Mouse (Mus musculus): ENCODE results near the gene Clmp. TPM values are rescaled to one million over a fixed set of nuclear protein-coding genes. Genes with fewer than 3 reads are reported as not detected.
"Not testable (repeated sequence)": the region's sequence is repeated elsewhere in the genome, so short reads cannot be mapped to it uniquely, and the experiment has no call there.

Gene Clmp
- total RNA-seq, 2 experiments from 2014 or later = 7.5 to 8.2 TPM

DNA sequence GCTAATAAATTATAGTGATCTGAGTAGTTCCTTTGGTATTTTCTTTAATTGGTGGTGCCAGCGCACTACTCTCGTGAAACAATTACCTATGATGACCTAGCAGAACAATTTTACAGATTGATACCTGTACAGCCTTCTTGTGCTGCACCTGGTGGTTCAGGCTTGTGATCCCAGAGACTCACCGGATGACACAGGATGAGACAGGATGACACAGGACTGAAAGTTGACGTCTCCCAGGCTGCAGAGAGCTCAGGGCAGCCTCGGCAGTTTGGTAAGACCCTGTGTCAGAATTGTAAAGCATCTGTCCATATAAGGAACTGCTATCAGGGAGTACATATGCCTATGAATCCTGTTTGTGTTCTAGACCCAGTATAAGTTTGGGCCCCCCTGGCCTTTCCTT is 109.2 kb downstream of the Clmp start:
- intact Hi-C loops (cut with DNase I; ENCODE audit: low total_unique reads) = no loop called here
- DNase-seq = no peak

DNA sequence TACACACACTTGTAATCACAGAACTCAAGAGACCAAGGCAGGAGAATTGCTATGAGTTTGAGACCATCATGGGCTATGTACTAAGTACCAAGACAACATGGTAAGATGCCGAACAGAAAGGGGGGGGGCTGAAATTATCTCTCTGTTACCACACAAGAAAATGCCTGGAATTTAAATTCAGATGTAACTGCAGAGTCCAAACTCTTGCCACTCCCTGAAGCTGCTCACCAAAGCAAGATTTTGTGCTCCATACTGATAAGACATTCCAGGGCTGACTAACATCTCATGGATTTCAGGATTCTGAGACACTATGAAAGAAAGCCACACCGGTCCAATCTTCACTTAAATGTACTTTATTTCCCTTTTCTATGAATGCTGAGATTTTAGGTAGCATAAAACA is 109.8 kb downstream of the Clmp start:
- DNase-seq = no peak
- intact Hi-C loops (cut with DNase I; ENCODE audit: low total_unique reads) = no loop called here

DNA sequence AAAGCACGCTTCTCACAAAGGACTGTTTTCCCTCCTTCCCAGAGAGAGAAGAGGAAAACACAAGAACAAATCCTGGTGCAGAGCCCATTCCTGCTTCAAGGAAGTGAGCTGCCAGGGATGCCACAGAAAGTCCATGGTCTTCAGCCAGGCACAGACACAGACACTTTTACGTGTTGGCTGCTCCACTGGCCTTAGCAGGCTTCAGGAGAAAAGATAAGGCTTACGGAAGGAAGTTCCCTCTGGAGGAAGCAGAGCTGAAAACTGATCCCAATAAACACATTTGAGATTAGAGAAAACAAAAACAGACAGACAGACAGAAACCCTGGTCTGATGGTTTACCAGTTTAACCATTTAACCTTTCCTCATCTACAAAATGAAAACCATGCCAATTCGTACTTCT is 110.3 kb downstream of the Clmp start:
- intact Hi-C loops (cut with DNase I; ENCODE audit: low total_unique reads) = no loop called here

DNA sequence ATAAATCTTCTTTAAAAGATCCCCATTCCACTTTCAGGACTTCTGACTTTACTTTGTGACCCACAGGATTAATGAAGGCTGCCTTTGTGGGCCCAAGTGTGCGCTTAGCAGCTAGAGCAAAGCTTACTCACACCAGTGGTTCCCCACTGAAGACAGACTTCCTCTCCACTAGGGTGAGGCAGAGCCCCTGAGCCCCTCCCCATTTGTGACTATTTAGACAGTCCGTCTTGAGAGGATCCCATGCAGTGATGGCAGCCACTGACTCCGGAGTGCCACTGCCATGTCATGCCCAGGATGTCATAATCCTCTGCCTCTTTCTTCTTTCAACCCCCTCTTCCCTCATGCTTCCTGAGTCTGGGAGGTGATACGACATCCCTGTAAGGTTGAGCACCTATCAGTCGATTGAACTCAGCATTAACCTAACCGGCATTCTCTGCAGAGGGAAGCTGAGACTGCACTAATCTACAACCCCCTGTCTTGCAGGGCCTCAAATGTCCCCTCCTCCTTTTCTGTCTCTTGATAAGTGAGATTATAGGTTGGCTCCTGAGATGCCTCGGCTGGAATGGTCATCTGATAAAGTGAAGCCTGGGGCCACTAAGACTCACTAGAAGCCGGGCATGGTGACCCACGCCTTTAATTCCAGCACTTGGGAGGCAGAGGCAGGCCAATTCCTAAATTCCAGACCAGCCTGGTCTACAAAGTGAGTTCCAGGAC is 112.6 kb downstream of the Clmp start:
- no peak for DNase-seq
- intact Hi-C loops (cut with DNase I; ENCODE audit: low total_unique reads) = no loop called here

More for the DNA sequence above, 110.3 kb downstream of the Clmp start:
- DNase-seq = no peak

DNA sequence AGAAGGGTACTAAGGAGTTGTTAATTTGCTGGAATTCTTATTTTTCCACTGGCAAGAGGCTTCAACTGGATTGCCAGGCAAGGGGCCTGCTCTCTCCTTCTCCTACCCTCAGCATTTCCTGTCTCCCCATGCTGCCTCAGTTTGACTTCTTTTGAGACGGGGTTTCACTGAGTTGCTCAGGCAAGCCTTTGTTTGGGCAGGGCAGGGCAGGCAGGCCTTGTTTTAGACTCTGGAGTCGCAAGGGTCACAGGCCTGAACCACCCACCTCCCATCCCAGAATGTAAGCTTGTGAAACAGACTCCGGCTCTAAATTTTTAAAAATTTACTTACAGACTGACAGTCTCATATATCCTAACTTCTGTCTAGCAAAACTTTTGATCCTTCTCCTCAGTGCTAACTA is 113.3 kb downstream of the Clmp start:
- intact Hi-C loops (cut with DNase I; ENCODE audit: low total_unique reads) = no loop called here
- DNase-seq = no peak

DNA sequence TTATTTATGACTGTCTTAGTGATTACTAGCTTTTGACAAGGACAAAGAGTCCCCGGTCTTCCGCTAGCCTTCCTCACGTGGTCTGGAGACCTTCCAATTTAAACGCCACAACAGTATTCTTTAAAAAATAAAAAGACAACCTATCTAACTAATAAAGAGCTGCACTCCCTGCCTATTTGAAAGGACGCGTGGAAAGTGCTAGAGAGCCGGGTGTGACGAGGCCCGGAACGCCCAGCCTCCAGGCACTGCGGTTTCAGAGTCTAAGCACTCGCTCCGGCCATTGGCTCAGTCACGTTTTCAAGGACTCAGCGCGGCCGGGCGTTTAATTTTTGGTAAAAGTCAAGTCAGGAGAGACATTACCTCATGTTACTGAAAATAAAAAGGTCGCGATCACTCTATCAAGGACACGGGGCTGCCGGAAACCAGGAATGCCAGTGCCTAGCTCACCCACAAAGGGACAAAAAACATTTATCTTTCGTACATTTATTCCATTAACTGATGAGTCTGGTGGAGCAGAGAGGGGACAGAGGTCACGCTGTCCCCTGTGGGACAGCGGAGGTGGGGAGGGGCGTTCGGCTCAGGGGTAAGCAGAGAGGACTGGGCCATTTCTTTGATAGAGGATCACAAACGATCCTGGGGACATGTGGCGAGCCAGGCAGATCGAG is 114.2 kb downstream of the Clmp start:
- intact Hi-C loops (cut with DNase I; ENCODE audit: low total_unique reads) = no loop called here
- peak; percentile 81 for DNase-seq

DNA sequence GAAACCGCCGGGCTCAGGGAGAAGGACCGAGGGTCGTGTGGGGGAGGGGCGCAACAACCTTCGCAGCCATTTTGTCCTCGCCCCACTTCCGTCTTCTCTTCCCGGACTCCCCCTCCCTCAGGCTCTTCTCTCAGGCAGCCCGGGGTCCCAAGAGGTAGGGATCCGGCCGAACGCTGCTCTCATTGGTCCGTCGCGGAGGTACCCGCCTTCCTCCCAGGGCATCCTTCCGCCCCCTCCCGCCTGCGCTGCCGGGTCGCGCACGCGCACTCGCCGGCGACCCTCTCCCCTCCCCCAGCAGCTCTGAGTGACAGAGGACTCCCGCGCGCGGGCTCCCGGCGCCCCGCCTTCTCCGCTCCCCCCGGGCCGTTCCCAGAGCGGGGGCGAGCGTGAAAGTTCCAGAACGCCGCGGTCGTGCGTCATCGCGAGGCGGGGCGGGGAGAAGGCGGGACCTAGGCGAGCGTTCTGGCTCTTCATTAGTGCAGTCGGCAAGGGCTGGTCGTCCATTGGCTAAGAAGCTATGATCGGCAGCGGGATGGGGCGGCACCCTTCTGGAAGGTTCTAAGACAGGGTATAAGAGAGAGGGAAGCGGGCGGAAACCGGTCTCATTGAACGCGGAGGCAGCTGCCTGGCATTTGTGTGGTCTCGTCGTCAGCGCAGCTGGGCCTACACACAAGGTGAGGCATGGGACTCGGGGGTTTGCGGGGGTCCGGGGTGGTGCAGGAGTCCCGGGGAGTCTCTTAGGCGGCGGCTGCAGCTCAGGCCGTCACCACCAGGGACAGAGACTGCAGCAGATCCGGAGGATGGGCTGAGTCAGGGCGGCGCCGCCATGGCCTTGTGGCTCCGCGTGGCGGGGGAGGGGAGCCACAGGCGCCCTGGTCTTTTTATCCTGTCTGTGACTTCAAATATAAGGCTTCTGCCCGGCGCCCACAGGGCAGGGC is 115.2 kb downstream of the Clmp start, which contains the start of gene Hspa8:
Hspa8 (plus strand) TSS at position 310 of the 938 bp plus-strand sequence.
- DNase-seq = peak; percentile 100
- intact Hi-C loops (cut with DNase I; ENCODE audit: low total_unique reads) = no loop called here

DNA sequence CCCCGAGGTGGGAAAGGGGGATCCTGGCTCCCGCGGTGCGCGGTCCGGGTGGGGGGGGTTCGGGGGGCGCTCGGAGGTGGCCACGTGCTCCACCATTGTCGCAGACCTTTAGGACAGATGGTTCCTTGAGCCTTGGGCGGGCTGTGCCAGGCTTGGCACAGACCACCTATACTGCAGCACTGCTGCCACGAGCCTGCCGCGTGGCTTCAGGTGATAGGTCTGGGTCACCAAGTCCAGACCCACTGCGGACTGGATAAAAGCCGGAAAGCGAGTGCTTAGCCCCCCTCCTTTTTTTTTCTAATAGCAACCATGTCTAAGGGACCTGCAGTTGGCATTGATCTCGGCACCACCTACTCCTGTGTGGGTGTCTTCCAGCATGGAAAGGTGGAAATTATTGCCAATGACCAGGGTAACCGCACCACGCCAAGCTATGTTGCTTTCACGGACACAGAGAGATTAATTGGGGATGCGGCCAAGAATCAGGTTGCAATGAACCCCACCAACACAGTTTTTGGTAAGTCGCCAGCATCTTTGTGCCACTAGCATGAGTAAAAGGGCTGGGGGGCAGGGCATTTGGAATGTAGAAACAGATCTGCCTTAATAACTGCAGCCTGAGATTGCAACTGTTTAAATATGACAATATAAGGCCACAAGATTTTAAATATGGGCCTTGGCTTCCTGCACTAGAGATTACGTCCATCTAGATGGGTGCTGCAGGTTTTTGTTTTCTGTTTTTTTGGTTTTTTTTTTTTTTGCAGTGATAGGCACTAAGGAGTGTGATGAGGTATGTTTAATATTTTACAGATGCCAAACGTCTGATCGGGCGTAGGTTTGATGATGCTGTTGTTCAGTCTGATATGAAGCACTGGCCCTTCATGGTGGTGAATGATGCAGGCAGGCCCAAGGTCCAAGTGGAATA is 116.1 kb downstream of the Clmp start:
- intact Hi-C loops (cut with DNase I; ENCODE audit: low total_unique reads); DNase-seq: not testable (repeated sequence)

DNA sequence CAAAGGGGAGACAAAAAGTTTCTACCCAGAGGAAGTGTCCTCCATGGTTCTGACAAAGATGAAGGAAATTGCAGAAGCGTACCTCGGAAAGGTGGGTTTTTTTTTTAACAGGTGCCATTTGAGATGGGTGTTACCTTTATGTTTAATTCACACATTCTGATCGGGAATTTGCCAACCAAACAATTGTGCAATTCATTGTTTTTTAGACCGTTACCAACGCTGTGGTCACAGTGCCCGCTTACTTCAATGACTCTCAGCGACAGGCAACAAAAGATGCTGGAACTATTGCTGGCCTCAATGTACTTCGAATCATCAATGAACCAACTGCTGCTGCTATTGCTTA is 116.7 kb downstream of the Clmp start:
- DNase-seq; intact Hi-C loops (cut with DNase I; ENCODE audit: low total_unique reads): not testable (repeated sequence)

DNA sequence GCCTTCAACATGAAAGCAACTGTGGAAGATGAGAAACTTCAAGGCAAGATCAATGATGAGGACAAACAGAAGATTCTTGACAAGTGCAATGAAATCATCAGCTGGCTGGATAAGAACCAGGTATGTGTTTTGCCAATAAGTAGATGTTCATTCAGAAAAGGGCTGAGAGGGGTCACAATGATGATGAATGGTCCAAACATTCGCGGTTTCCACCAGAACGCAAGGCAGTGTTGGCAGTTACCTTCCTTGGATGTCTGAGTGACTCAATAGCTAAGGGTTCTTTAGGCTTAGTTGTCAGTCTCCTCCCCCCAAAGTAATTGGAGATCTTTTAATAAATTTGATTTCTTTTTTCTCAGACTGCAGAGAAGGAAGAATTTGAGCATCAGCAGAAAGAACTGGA is 118.8 kb downstream of the Clmp start:
- intact Hi-C loops (cut with DNase I; ENCODE audit: low total_unique reads); DNase-seq: not testable (repeated sequence)

DNA sequence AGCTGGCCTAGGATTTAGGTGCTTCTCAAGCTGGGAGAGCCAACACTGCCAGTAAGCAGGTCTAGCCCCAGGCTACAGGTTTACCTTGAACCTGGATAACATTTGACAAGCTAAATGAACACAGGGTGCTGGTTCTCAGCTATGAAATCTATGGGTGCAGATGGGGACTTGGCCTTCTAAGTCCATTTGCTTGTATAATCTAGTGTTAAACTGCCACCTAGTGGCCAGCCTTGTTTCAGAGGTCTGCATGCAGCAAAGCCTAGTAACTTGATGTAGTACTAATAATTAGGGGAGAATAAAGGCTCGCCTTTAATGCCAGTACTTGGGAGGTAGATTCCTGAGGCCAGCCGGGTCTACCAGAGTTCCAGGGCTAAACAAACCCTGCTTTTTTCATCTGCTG is 119.5 kb downstream of the Clmp start:
- peak; percentile 76 for DNase-seq
- intact Hi-C loops (cut with DNase I; ENCODE audit: low total_unique reads) = loop anchor here (5.0 kb wide), 1 partner anchor 48 kb away; no protein-coding TSS in a partner anchor

DNA sequence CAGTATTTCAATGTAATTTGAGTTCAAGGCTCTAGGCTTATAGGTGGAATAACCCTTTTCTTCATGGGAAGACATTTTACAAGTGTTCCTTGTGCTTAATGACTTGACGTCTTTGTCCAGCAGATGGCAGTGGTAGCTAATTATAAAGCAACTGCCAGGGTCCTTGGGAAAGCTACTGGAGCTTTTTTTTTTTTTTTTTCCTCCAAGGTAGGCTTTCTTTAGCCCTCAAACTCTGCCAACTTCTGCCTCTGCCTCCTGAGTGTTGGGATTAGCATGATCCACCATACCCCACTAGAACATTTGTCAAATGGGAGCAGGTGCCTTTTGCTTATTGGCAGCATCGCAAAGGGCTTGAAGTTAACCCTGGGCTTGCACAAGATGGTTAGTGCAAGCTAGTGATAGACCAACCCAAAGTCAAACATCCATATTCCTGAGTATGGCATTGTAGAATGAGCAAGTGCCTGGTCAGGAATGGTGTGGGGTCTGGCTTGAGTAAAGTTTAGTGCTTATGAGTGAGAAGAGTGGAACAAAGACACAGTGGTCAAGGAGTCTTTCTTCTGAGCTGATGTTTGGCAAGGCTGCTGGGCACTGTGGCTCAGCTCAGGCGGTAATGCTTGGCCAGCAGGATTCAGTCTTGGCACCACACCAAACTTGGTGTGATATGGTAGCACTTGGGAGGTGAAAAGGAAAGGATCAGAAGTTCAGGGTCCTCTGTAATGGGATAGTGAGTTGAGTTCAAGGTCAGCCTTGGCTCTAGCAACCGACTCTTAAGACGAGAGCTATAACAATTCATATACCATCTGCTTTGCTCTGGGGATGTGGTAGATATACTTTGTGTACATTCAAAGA is 120.9 kb downstream of the Clmp start:
- DNase-seq = no peak
- intact Hi-C loops (cut with DNase I; ENCODE audit: low total_unique reads) = loop anchor here (5.0 kb wide), 1 partner anchor 49 kb away; no protein-coding TSS in a partner anchor

DNA sequence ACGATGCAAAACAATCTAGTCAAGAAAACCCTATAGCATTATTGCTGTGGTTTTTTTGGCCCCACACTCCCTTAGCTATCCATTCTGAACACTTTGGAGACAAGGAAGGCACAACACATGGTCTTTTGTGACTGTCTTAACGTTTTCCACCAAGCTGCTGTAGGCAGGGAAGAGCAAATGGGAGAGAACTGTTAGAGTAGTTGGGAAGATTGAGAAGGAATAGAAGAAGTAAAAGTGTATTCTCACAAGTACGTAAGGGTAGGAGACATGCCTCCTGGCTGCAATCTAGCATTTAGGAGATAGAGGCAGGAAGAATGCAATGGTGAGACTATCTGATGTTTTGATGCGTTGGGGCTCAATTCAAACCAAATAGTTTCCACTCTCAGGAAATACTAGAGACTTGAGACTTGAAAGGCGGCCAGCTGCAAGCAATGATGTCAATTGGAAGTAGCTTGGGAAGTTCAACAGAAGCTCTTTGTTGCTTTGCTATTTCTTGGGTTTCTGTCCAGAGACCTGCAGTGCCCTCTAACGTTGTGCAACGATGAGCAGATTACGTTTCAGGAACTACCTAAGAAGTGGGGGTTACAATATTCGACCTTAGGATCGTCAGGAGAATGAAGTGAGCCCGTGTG is 121.6 kb downstream of the Clmp start:
- intact Hi-C loops (cut with DNase I; ENCODE audit: low total_unique reads) = loop anchor here (5.0 kb wide), 1 partner anchor 50 kb away; no protein-coding TSS in a partner anchor
- DNase-seq = peak; percentile 39

DNA sequence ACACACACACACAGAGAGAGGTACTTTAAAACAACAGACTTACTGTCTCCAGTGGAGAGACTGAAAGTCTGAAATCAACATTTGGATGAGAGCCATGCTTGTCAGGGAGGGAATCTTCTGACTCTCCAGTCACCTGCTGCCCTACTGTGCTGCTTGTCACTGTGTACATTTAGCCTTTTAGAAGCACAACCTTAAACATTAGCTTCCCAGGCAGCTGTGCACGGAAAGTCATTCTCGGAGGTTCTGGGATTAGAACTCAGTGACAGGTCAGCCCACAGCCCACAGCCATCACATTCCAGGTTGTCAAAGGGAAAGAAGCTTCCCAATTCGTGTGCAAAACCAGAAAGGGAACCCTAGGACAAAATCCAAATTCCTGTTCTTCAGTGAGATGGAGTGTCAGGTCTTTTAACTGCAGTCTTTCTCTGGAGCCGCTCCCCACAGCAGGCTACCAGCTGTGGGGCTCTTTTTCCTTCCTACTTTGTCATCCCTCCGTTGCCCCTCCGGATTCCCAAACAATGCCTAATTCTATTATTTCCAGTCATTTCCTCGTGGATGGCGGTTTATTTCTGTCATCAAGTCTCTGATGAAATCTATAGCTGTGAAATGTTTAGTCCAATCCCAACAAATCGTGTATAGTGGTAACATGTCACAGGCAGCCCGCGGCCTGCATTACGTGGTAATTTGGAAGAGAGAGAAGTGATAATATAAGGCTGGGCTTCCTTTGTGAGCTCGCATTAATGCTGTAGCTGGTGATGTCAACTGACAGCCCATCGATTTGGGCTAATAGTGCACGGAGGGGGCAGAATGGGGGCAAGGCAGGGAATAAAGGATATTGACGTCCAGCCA is 122.5 kb downstream of the Clmp start:
- intact Hi-C loops (cut with DNase I; ENCODE audit: low total_unique reads) = loop anchor here (5.0 kb wide), 1 partner anchor 51 kb away; no protein-coding TSS in a partner anchor
- DNase-seq = no peak

DNA sequence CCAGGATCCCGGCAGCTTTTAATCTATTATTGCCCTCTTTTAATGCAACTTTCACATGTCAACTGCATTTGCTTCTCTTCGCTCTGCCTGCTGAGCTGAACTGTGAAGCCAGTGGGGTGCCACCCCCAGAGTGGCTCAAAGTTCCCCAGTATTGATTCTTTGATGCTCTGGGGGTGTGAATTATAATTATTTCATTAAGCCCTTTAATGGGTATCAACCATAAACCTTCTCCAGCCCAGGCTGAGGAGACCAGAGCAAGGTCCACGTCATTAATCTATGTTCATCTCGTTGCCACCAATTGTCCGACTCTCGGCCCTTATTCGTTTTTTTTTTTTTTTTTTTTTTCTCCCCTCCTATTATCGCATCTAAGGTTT is 123.1 kb downstream of the Clmp start:
- DNase-seq = no peak
- intact Hi-C loops (cut with DNase I; ENCODE audit: low total_unique reads) = loop anchor here (5.0 kb wide), 1 partner anchor 52 kb away; no protein-coding TSS in a partner anchor

DNA sequence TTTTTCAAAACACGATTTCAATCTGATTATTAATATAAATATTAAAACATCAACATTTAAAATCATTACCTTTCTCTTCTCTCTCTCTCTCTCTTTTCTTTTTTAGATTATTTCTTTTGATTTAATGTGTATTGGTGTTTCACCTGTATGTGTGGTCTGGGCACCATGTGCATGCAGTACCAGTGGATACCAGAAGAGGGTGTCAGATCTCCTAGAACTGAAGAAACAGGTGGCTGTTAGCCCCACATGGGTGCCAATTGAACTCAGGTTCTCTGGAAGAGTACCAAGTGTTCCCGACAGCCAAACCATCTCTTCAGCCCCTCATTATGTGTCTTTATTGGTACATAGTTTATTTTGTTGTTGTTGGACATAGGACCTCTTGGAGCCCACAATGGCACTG is 126.1 kb downstream of the Clmp start:
- intact Hi-C loops (cut with DNase I; ENCODE audit: low total_unique reads) = no loop called here
- no peak for DNase-seq

DNA sequence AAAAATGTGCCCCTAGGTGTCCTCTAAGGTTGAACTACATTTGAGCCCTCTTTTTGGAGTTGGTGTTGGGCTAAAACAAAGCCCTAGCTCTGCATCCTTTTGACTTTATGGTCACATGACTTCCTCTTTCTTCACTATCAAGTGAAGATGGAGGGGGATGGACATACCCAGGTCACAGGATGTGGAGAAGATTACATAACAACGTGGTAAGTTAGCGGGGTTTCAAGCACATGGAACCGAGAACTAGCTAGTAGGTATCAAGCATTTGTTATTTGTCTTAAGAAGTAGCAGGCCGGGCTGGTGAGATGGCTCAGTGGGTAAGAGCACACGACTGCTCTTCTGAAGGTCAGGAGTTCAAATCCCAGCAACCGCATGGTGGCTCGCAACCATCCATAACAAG is 128.3 kb downstream of the Clmp start:
- no peak for DNase-seq
- intact Hi-C loops (cut with DNase I; ENCODE audit: low total_unique reads) = no loop called here

Measured in gastrocnemius, postnatal 14 days (tissue).